Mouse (Mus musculus) midbrain, embryonic 16.5 days (tissue): ENCODE measurements around the gene Fam71e1. TPM values are rescaled to one million over a fixed set of nuclear protein-coding genes. Genes with fewer than 3 reads are reported as not detected.

ENCODE experiments used
- ATAC-seq: fragments of 200-750 bp; cut with Nextera tagmentation; 2 replicates; pipeline ENCODE4 v1.8.0; 2017; ENCODE audit warnings: moderate TSS enrichment
- H3K27ac ChIP-seq: fragments of 300-500 bp; sonication (generic); 2 replicates; pipeline ENCODE4 v1.5.1; 2014; ENCODE audit warnings: mild to moderate bottlenecking, low read length, mixed read lengths
- H3K27me3 ChIP-seq: fragments of 300-500 bp; sonication (generic); 2 replicates; pipeline ENCODE4 v1.6.1; 2014; ENCODE audit warnings: low read depth, low read length, mixed read lengths; ENCODE audit not compliant: control insufficient read depth, insufficient read depth
- H3K36me3 ChIP-seq: fragments of 300-500 bp; sonication (generic); 2 replicates; pipeline ENCODE4 v1.6.1; 2014; ENCODE audit warnings: mild to moderate bottlenecking, low read length, moderate library complexity, mixed read lengths; ENCODE audit not compliant: control insufficient read depth, insufficient read depth
- H3K4me1 ChIP-seq: fragments of 300-500 bp; sonication (generic); 2 replicates; pipeline ENCODE4 v1.6.1; 2014; ENCODE audit warnings: mild to moderate bottlenecking, low read length, mixed read lengths; ENCODE audit not compliant: control insufficient read depth, insufficient read depth
- H3K4me2 ChIP-seq: fragments of 300-500 bp; sonication (generic); 2 replicates; pipeline ENCODE4 v1.6.1; 2014; ENCODE audit warnings: mild to moderate bottlenecking, low read length, mixed read lengths
- H3K4me3 ChIP-seq: fragments of 300-500 bp; sonication (generic); 2 replicates; pipeline ENCODE4 v1.5.1; 2014; ENCODE audit warnings: low read depth, mild to moderate bottlenecking, low read length, moderate library complexity, mixed read lengths
- H3K9ac ChIP-seq: fragments of 300-500 bp; sonication (generic); 2 replicates; pipeline ENCODE4 v1.6.1; 2014; ENCODE audit warnings: low read depth, low read length, mixed read lengths
- H3K9me3 ChIP-seq: fragments of 300-500 bp; sonication (generic); replicated peaks from 2 replicates; pipeline ENCODE4 v1.6.1; 2014; ENCODE audit warnings: mild to moderate bottlenecking, low read length, mixed read lengths; ENCODE audit not compliant: control insufficient read depth, poor library complexity, severe bottlenecking
- WGBS: fragments of 180-500 bp; shearing (Covaris S2); extraction: QIAGEN DNeasy Blood & Tissue Kit; methylation state at CpG from one replicate; pipeline ENCODE4 v1.1.7; 2014; 5-methylcytosine and 5-hydroxymethylcytosine counted together
- polyA plus RNA-seq: library from polyadenylated mRNA; unstranded; fragments of >200 nt; fragmentation: Nextera tagmentation; extraction: Ambion mirVana; gene quantifications from 2 replicates; pipeline ENCODE4 v1.2.1, GENCODE M21; 2015

Fam71e1 gene
- polyA plus RNA-seq, 1 experiment from 2014 or later, result 24.2 TPM

DNA sequence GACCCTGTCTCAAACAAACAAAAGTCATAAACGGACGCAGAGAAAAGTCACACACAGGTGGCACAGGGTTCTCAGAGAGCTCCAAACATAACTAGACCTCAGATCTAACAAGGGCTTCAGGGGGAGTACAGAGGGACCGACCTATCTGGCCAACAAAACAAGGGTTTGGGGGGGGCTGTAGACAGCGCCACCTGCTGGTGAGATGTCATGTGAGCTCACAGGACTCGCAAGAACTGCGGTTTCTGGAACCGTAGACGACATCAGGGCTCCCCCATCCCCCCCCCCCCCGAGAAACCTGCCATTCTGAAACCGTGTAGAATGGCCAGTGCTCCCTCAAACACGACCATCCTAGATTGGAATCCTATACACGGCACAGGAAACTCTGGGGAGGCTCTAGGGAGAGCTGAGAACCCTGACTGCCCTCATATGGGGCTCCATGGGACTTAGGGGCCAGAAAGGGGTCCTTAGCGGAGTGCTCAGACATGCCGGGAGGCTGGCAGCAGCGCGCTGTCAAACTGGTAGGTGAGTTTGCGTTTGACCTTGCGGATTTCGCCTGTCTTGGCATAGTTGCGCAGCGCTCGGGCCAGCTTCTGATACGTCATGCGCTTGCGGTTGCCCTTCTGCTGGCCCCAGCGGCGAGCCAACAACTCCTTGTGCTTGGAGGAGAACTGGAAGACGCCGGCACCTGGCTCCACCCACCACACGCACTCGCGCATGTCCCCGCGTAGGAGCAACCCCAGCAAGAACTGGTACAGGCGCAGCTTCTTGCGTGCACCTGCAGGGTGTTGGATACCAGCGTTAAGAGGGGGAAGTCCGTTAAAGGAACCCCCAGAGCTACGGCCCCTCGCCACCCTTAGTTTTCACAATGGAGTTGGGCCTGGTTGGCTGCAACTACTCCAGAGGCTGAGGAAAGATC, 31.4 kb downstream of the Fam71e1 start:
- Histone ChIP-seq H3K36me3 (no peaks in the 10 kb centered on the region), H3K27ac (no peak overlapping the region), H3K9ac (peak overlapping the region; percentile 60), H3K9me3 (no peaks in the 10 kb centered on the region), H3K4me3 (peak overlapping the region; percentile 35), H3K4me2 (peak overlapping the region; percentile 68), H3K27me3 (peaks cover 9% of the 10 kb centered on the region; the same call in 1 of the 2 replicates), H3K4me1 (no peaks in the 10 kb centered on the region)
- peak; percentile 59; the same call in 1 of the 2 replicates for ATAC-seq
- 6% methylated on average over 40 of the region's 40 CpGs for WGBS

DNA sequence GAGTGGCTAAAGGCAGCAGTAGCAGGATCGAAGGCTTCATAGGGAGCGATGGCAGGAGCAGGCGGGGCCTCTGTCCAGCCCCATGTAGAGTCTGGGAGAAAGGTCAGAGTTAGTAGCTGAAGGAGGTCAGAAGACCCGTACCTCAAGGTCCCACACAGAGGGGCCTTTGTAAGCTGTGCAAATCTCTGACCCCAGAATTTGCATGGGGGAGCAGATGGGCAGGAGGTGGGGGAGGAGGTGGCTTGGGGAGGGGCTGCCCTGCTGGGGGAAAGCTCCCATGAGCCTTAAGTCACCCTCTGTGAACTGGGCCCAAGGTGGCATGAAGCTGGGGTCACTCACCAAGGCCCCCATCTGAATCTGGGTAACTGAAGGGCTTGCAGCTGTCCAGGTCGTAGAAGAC, 33.1 kb downstream of the Fam71e1 start:
- H3K27ac ChIP-seq, result no peak overlapping the region
- H3K36me3 ChIP-seq, result no peaks in the 10 kb centered on the region
- H3K4me3 ChIP-seq, result no peak overlapping the region
- no peaks in the 10 kb centered on the region for H3K4me1 ChIP-seq
- H3K4me2 ChIP-seq, result no peak overlapping the region
- no peaks in the 10 kb centered on the region for H3K9me3 ChIP-seq
- peaks cover 9% of the 10 kb centered on the region; the same call in 1 of the 2 replicates for H3K27me3 ChIP-seq
- WGBS, result 64% methylated on average over 5 of the region's 5 CpGs
- H3K9ac ChIP-seq, result no peak overlapping the region
- ATAC-seq, result no peak

DNA sequence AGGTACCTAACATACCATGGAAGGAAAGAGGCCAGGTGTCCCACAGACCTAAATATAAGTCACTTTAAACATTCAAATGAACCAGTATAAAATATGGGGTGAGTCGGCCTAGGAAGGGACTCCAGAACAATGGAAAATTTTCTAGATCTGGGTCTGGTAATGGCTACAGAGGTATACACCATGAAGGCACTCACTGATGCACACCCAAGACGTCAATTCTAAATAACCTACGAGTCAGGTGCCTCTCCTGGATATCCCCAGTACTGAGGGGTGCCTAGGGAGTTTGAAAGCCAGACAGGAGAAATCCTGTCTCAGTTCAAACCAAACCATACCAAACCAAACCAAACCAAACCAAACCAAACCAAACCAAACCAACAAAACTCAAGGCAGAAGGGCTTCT, 34.1 kb downstream of the Fam71e1 start:
- WGBS, result 78% methylated on average over 3 of the region's 3 CpGs
- H3K36me3 ChIP-seq, result no peaks in the 10 kb centered on the region
- no peak overlapping the region for H3K9ac ChIP-seq
- no peak overlapping the region for H3K27ac ChIP-seq
- ATAC-seq, result no peak
- H3K4me2 ChIP-seq, result no peak overlapping the region
- peaks cover 9% of the 10 kb centered on the region; the same call in 1 of the 2 replicates for H3K27me3 ChIP-seq
- no peaks in the 10 kb centered on the region for H3K4me1 ChIP-seq
- H3K4me3 ChIP-seq, result no peak overlapping the region
- no peaks in the 10 kb centered on the region for H3K9me3 ChIP-seq

DNA sequence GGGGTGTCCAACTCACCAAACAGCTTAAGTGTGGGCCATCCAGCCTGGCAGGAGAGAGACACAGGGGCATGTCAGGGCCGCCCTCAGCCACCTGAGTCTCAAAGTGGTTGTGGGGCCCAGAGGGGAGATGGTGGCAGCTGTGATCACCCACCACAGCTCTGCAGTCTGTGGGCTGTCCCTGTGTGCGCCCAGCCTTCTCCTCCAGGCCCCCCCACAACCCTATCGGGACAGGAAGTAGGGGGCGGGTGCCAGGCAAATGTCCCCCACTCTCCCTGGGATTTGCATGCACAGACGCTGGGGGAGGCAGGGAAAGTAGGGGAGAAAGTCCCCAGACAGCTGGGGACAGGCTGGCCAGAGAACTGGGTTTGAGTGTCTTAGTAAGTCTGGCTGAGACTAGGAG, 34.8 kb downstream of the Fam71e1 start:
- Histone ChIP-seq H3K4me1 (no peaks in the 10 kb centered on the region), H3K9ac (no peak overlapping the region), H3K27ac (no peak overlapping the region), H3K27me3 (peaks cover 7% of the 10 kb centered on the region; the same call in 1 of the 2 replicates), H3K4me3 (no peak overlapping the region), H3K9me3 (no peaks in the 10 kb centered on the region), H3K36me3 (no peaks in the 10 kb centered on the region), H3K4me2 (no peak overlapping the region)
- no peak for ATAC-seq
- 77% methylated on average over 5 of the region's 5 CpGs for WGBS

DNA sequence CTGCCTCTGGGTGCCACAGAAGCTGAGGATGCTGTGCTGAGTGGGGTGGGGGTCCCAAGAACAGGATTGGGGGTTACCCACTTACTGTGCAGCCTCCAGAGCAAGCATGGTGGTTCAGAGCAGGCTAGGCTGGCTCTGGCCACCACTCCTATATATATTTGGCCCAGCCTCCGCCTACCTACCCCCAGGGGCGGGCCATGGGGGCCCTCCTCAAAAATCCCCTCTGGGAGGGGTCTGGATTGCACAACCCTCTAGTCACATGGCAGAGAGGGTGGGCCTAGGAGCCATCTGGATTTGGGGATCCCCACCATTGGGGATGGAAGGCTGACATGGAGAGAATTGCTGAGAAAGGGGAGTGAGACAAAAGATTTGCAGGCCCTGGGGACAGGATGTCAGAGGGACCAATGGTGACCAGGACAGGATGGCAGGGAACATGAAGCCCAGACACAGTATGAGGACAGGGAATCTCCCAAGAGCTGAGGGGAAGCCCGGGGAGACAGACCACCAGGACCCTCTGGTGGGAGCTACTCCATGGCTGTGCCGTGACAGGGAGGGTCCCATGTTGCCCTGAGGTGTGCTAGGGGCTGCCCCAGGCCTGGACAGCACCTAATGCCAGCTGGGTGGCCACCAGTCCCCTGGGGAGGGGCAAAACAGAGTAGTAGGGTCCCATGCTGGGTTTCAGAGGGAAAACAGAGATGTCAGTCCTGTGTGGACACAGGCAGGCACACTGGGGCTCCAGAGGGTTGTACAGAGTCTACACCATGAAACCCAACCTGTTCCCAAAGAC, 35.8 kb downstream of the Fam71e1 start, which contains the start of gene Spib:
Spib (minus strand) TSS at position 126 of the 787 bp plus-strand sequence.
- Histone ChIP-seq H3K4me1 (no peaks in the 10 kb centered on the region), H3K4me2 (no peak within 1 kb of the TSS), H3K27me3 (peaks cover 5% of the 10 kb centered on the region; the same call in 1 of the 2 replicates), H3K4me3 (no peak within 1 kb of the TSS), H3K9me3 (no peaks in the 10 kb centered on the region), H3K36me3 (no peaks in the 10 kb centered on the region), H3K27ac (no peak within 1 kb of the TSS), H3K9ac (no peak within 1 kb of the TSS)
- WGBS, result 93% methylated on average over 4 of the region's 4 CpGs
- no peak for ATAC-seq

DNA sequence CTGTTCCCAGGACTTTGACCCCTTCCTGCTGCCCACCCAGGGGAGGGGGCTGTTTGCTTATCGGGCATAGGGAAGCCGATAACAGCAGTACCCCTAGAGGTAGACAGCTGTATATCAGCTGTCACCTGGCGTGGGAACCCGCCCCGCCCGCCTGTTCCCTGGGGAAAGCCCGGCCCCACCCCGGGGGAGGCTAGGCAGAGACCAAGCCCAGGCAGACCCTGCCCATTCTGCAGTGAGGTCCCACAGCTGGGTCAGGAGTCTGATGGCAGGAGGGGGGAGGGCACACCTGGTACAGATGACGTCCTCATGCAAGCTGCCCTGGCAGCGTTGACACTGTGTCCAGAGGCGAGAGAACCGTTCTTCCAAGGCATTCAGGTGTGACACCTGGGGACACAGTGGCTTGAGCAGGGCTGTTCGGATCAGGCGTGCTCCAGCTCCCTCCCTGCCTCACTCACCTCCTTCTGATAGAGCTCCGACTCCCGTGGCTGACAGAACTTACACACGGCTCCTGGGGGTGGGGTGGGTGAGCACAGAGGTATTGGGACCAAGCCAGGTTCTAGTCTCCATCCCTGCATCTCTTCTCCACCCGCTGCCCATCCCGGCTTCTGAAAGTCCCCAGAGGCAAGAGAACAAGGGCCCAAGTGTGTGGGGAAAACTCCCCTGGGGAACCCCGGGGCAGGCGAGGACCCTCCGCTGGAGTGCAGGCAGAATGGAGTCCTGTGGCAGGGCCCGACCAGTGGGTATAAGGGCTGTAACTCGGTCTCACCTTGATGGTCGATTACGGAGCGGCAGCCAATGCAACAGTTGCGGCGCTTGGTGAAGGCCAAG, 36.8 kb downstream of the Fam71e1 start:
- no peak overlapping the region for H3K4me2 ChIP-seq
- H3K27me3 ChIP-seq, result peaks cover 5% of the 10 kb centered on the region; the same call in 1 of the 2 replicates
- H3K36me3 ChIP-seq, result peaks cover under 1% of the 10 kb centered on the region; the same call in 1 of the 2 replicates
- no peak overlapping the region for H3K27ac ChIP-seq
- no peak overlapping the region for H3K4me3 ChIP-seq
- no peak for ATAC-seq
- 87% methylated on average over 29 of the region's 29 CpGs for WGBS
- no peak overlapping the region for H3K9ac ChIP-seq
- H3K9me3 ChIP-seq, result no peaks in the 10 kb centered on the region
- no peaks in the 10 kb centered on the region for H3K4me1 ChIP-seq

DNA sequence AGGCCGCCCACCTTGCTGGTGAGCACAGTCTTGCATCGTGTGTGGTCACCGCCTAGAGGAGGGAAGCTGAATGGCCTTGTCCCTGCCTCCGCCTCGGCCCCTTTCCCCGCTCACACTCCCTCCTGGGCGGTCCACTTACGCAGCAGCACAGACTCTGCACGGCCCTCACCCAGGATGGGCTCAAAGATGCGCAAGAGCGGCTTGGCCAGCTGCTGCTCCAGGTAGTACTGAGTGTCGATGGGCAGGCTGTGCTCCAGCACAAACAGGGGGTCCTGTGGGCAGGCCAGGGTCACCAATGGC, 37.3 kb downstream of the Fam71e1 start:
- ATAC-seq, result no peak
- H3K9ac ChIP-seq, result no peak overlapping the region
- 80% methylated on average over 12 of the region's 12 CpGs for WGBS

DNA sequence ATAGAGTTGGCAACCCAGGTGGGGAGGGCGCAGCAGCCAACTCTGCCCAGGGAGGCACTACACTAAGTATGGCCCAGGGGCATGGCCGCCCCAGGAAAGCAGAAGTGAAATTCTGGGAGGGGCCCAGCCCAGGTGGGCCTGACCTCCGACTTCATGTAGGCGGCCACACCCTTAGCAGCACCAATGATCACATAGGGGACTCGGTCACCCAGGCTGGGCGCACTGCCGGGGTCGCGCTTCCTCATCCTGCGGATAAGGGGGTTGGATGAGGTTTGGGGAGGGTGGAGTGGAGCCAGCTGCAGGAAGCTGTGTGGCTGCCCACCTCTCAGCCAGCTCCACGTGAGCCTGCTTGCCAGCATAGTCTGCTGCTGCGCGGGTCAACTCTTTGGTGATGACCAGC, 37.9 kb downstream of the Fam71e1 start:
- ATAC-seq, result no peak

More for the DNA sequence above, 37.3 kb downstream of the Fam71e1 start:
- Histone ChIP-seq H3K9me3 (no peaks in the 10 kb centered on the region), H3K4me1 (no peaks in the 10 kb centered on the region), H3K36me3 (peaks cover 4% of the 10 kb centered on the region; the same call in 1 of the 2 replicates), H3K27me3 (peaks cover 3% of the 10 kb centered on the region; the same call in 1 of the 2 replicates), H3K4me3 (no peak overlapping the region), H3K4me2 (no peak overlapping the region), H3K27ac (no peak overlapping the region)

More for the DNA sequence above, 37.9 kb downstream of the Fam71e1 start:
- no peaks in the 10 kb centered on the region for H3K4me1 ChIP-seq
- no peak overlapping the region for H3K27ac ChIP-seq
- WGBS, result 95% methylated on average over 13 of the region's 13 CpGs
- no peaks in the 10 kb centered on the region for H3K9me3 ChIP-seq
- H3K9ac ChIP-seq, result no peak overlapping the region
- H3K4me2 ChIP-seq, result no peak overlapping the region
- no peak overlapping the region for H3K4me3 ChIP-seq
- H3K27me3 ChIP-seq, result no peaks in the 10 kb centered on the region
- H3K36me3 ChIP-seq, result peaks cover 4% of the 10 kb centered on the region; the same call in 1 of the 2 replicates
